Mouse (Mus musculus): ENCODE measurements at regions not wholly inside any gene's neighbourhood (a gene's known extent, or its start where the extent isn't known, plus 50 kb on each side); places are given as distances from the start of the nearest gene placed in this dataset.

- Histone ChIP-seq H3K4me3 (replicated peaks) (no peak overlapping the region), H3K9me3 (ENCODE audit: control insufficient read depth, low read length) (no peaks in the 10 kb centered on the region), H3K27me3 (ENCODE audit: control insufficient read depth) (no peaks in the 10 kb centered on the region), H3K36me3 (ENCODE audit: control insufficient read depth) (no peaks in the 10 kb centered on the region), H3K4me1 (ENCODE audit: control insufficient read depth) (no peaks in the 10 kb centered on the region)
- TF ChIP-seq GATA1 (IDR thresholded peaks at IDR 0.05; ENCODE audit: low read length) (no peak), TAL1 (IDR thresholded peaks at IDR 0.05; ENCODE audit: low read length) (no peak)
Measured at GRCm38 (mm10) chr17:45294886-45295285, 138.7 kb downstream of the Cdc5l start.

GRCm38 (mm10) chr17:45294256-45294865 is 139.2 kb downstream of the Cdc5l start:
- H3K4me1 ChIP-seq (ENCODE audit: control insufficient read depth): no peaks in the 10 kb centered on the region
- H3K4me3 ChIP-seq (replicated peaks): no peak overlapping the region
- no peaks in the 10 kb centered on the region for H3K9me3 ChIP-seq (ENCODE audit: control insufficient read depth, low read length)
- H3K27me3 ChIP-seq (ENCODE audit: control insufficient read depth): no peaks in the 10 kb centered on the region
- TF ChIP-seq TAL1 (IDR thresholded peaks at IDR 0.05; ENCODE audit: low read length) (no peak), GATA1 (IDR thresholded peaks at IDR 0.05; ENCODE audit: low read length) (no peak)
- no peaks in the 10 kb centered on the region for H3K36me3 ChIP-seq (ENCODE audit: control insufficient read depth)

GRCm38 (mm10) chr17:45292883-45293282 is 140.7 kb downstream of the Cdc5l start:
- TF ChIP-seq GATA1 (IDR thresholded peaks at IDR 0.05; ENCODE audit: low read length) (no peak), TAL1 (IDR thresholded peaks at IDR 0.05; ENCODE audit: low read length) (no peak)
- Histone ChIP-seq H3K4me3 (replicated peaks) (no peak overlapping the region), H3K27me3 (ENCODE audit: control insufficient read depth) (no peaks in the 10 kb centered on the region), H3K4me1 (ENCODE audit: control insufficient read depth) (no peaks in the 10 kb centered on the region), H3K36me3 (ENCODE audit: control insufficient read depth) (no peaks in the 10 kb centered on the region), H3K9me3 (ENCODE audit: control insufficient read depth, low read length) (no peaks in the 10 kb centered on the region)

GRCm38 (mm10) chr17:45291052-45291451 is 142.5 kb downstream of the Cdc5l start:
- Histone ChIP-seq H3K9me3 (ENCODE audit: control insufficient read depth, low read length) (no peaks in the 10 kb centered on the region), H3K4me3 (replicated peaks) (no peak overlapping the region), H3K36me3 (ENCODE audit: control insufficient read depth) (no peaks in the 10 kb centered on the region), H3K4me1 (ENCODE audit: control insufficient read depth) (no peaks in the 10 kb centered on the region), H3K27me3 (ENCODE audit: control insufficient read depth) (no peaks in the 10 kb centered on the region)
- no peak for TF ChIP-seq GATA1 (IDR thresholded peaks at IDR 0.05; ENCODE audit: low read length)
- TF ChIP-seq TAL1 (IDR thresholded peaks at IDR 0.05; ENCODE audit: low read length): no peak

GRCm38 (mm10) chr17:45285621-45286189 is 147.8 kb downstream of the Cdc5l start:
- Histone ChIP-seq H3K9me3 (ENCODE audit: control insufficient read depth, low read length) (no peaks in the 10 kb centered on the region), H3K36me3 (ENCODE audit: control insufficient read depth) (no peaks in the 10 kb centered on the region), H3K4me1 (ENCODE audit: control insufficient read depth) (no peaks in the 10 kb centered on the region), H3K4me3 (replicated peaks) (no peak overlapping the region), H3K27me3 (ENCODE audit: control insufficient read depth) (no peaks in the 10 kb centered on the region)
- TF ChIP-seq TAL1 (IDR thresholded peaks at IDR 0.05; ENCODE audit: low read length) (no peak), GATA1 (IDR thresholded peaks at IDR 0.05; ENCODE audit: low read length) (no peak)

- H3K9me3 ChIP-seq (ENCODE audit: control insufficient read depth, low read length): no peaks in the 10 kb centered on the region
- TF ChIP-seq GATA1 (IDR thresholded peaks at IDR 0.05; ENCODE audit: low read length): no peak
- no peak for TF ChIP-seq TAL1 (IDR thresholded peaks at IDR 0.05; ENCODE audit: low read length)
- no peaks in the 10 kb centered on the region for H3K36me3 ChIP-seq (ENCODE audit: control insufficient read depth)
- H3K4me1 ChIP-seq (ENCODE audit: control insufficient read depth): no peaks in the 10 kb centered on the region
- H3K27me3 ChIP-seq (ENCODE audit: control insufficient read depth): no peaks in the 10 kb centered on the region
- no peak overlapping the region for H3K4me3 ChIP-seq (replicated peaks)
Measured at GRCm38 (mm10) chr17:45281554-45281953, 152.0 kb downstream of the Cdc5l start.

GRCm38 (mm10) chr17:45279811-45280205 is 153.7 kb downstream of the Cdc5l start:
- H3K27me3 ChIP-seq (ENCODE audit: control insufficient read depth): no peaks in the 10 kb centered on the region
- TF ChIP-seq TAL1 (IDR thresholded peaks at IDR 0.05; ENCODE audit: low read length): no peak
- H3K4me3 ChIP-seq (replicated peaks): no peak overlapping the region

GRCm38 (mm10) chr17:45279075-45279810 is 154.3 kb downstream of the Cdc5l start:
- H3K36me3 ChIP-seq (ENCODE audit: control insufficient read depth): no peaks in the 10 kb centered on the region
- TF ChIP-seq TAL1 (IDR thresholded peaks at IDR 0.05; ENCODE audit: low read length) (no peak), GATA1 (IDR thresholded peaks at IDR 0.05; ENCODE audit: low read length) (no peak)

More at GRCm38 (mm10) chr17:45279811-45280205, 153.7 kb downstream of the Cdc5l start:
- no peaks in the 10 kb centered on the region for H3K36me3 ChIP-seq (ENCODE audit: control insufficient read depth)
- H3K4me1 ChIP-seq (ENCODE audit: control insufficient read depth): no peaks in the 10 kb centered on the region
- H3K9me3 ChIP-seq (ENCODE audit: control insufficient read depth, low read length): no peaks in the 10 kb centered on the region

GRCm38 (mm10) chr17:45277516-45277915 is 156.0 kb downstream of the Cdc5l start:
- Histone ChIP-seq H3K4me1 (ENCODE audit: control insufficient read depth) (no peaks in the 10 kb centered on the region), H3K9me3 (ENCODE audit: control insufficient read depth, low read length) (0 out of 2 replicates have a peak, but pooled peaks cover under 1% of the 10 kb centered on the region), H3K4me3 (replicated peaks) (no peak overlapping the region), H3K36me3 (ENCODE audit: control insufficient read depth) (no peaks in the 10 kb centered on the region), H3K27me3 (ENCODE audit: control insufficient read depth) (no peaks in the 10 kb centered on the region)
- TF ChIP-seq TAL1 (IDR thresholded peaks at IDR 0.05; ENCODE audit: low read length): no peak

More at GRCm38 (mm10) chr17:45279075-45279810, 154.3 kb downstream of the Cdc5l start:
- H3K27me3 ChIP-seq (ENCODE audit: control insufficient read depth): no peaks in the 10 kb centered on the region
- H3K9me3 ChIP-seq (ENCODE audit: control insufficient read depth, low read length): no peaks in the 10 kb centered on the region
- H3K4me3 ChIP-seq (replicated peaks): no peak overlapping the region
- no peaks in the 10 kb centered on the region for H3K4me1 ChIP-seq (ENCODE audit: control insufficient read depth)

All from erythroblast, embryonic 14.5 days (primary cell).